11 mouse cellular contexts compared by ENCODE assay signal in the genomic region with DNA sequence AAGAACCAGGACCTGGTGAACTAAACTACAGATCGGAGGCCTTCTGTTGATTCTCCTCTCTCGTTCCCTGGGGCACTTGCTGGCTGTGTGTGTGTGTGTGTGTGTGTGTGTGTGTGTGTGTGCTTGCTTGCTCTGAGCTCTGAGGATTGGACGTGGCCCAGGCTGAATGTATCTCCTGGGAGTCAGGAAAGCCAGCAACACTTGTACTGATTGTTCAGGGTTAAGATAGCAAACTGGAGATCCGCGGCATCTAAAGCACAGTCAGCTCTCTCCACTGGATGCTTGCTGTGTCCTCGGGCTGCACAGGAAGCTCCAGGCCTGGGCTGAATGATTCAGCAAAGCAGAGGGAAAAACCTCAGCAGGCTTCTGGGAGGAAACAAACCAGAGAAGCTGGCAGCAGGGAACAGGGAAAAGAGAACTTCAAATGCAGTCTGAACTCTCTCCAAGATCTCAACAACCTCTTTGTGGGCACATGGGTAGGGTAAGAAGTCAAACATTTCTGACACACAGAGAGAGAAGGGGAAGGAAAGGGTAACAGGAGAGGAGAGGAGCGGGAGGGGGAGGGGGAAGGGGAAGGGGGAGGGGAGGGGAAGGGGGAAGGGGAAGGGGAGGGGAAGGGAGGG. TPM values are rescaled to one million over a fixed set of nuclear protein-coding genes. Genes with fewer than 3 reads are reported as not detected.
DNase-seq lines count a peak whose midpoint lies in the region; ATAC-seq and TF ChIP-seq lines count a peak whose summit lies in the region.
"Had no signal": no experiment of that assay in that cellular context is flagged by ENCODE, and none has a peak within 500 bp of the region (broad histone marks: within the 10 kb centered on the region; RNA-seq: fewer than 3 reads in every experiment).

No protein-coding gene starts in this region.

- intact Hi-C loops in heart, postnatal 36 days (cut with DNase I), result loop anchor here (5.0 kb wide), 1 partner anchor 77 kb away; no protein-coding TSS in a partner anchor

- 16% methylated on average over 6 of the region's 7 CpGs for WGBS in kidney, embryonic 16.5 days
- WGBS in embryonic facial prominence, embryonic 14.5 days, result 12% methylated on average over 6 of the region's 7 CpGs
- WGBS in neural tube, embryonic 14.5 days, result 19% methylated on average over 6 of the region's 7 CpGs
- 18% methylated on average over 6 of the region's 7 CpGs for WGBS in liver, postnatal 0 days (ENCODE audit: insufficient replicate concordance)
- WGBS in forebrain, embryonic 16.5 days, result 24% methylated on average over 6 of the region's 7 CpGs

- H3K4me1 ChIP-seq in kidney, embryonic 16.5 days (ENCODE audit: insufficient read depth, low read length), result no peaks in the 10 kb centered on the region
- H3K4me1 ChIP-seq in embryonic facial prominence, embryonic 14.5 days (ENCODE audit: control insufficient read depth, insufficient read depth, low read length), result 0 out of 2 replicates have a peak, but pooled peaks cover 4% of the 10 kb centered on the region
- no peaks in the 10 kb centered on the region for H3K4me1 ChIP-seq in neural tube, embryonic 14.5 days (ENCODE audit: control insufficient read depth, insufficient read depth, low read length)
- H3K4me1 ChIP-seq in liver, postnatal 0 days (ENCODE audit: insufficient read depth), result no peaks in the 10 kb centered on the region
- no peaks in the 10 kb centered on the region for H3K4me1 ChIP-seq in forebrain, embryonic 16.5 days (replicated peaks; ENCODE audit: control insufficient read depth, insufficient read depth, low read length)
- H3K4me1 ChIP-seq: liver, embryonic 15.5 days had no signal

- no peak for TF ChIP-seq EP300 in liver, postnatal 0 days (IDR thresholded peaks at IDR 0.05; ENCODE audit: low read depth)

- 0 out of 2 replicates have a peak, but pooled peaks have one; percentile 31 for ATAC-seq in kidney, embryonic 16.5 days (ENCODE audit: low FRiP score, low TSS enrichment)
- 0 out of 2 replicates have a peak, but pooled peaks have one; percentile 18 for ATAC-seq in embryonic facial prominence, embryonic 14.5 days (ENCODE audit: low read depth)
- peak; percentile 58; the same call in 1 of the 2 replicates for ATAC-seq in neural tube, embryonic 14.5 days (ENCODE audit: low read depth)
- no peak for ATAC-seq in liver, postnatal 0 days
- no peak for ATAC-seq in forebrain, embryonic 16.5 days

- H3K27ac ChIP-seq in kidney, embryonic 16.5 days (ENCODE audit: low read length), result no peak overlapping the region
- no peak overlapping the region for H3K27ac ChIP-seq in embryonic facial prominence, embryonic 14.5 days (replicated peaks; ENCODE audit: low read depth, low read length)
- H3K27ac ChIP-seq in neural tube, embryonic 14.5 days (ENCODE audit: low read depth, low read length), result no peak overlapping the region
- no peak overlapping the region for H3K27ac ChIP-seq in liver, postnatal 0 days (ENCODE audit: low read depth)
- no peak overlapping the region for H3K27ac ChIP-seq in forebrain, embryonic 16.5 days (ENCODE audit: low read length)
- H3K27ac ChIP-seq: liver, embryonic 15.5 days had no signal

- no peaks in the 10 kb centered on the region for H3K36me3 ChIP-seq in kidney, embryonic 16.5 days (ENCODE audit: insufficient read depth, low read length)
- no peaks in the 10 kb centered on the region for H3K36me3 ChIP-seq in embryonic facial prominence, embryonic 14.5 days (ENCODE audit: control insufficient read depth, insufficient read depth, low read length)
- H3K36me3 ChIP-seq in neural tube, embryonic 14.5 days (ENCODE audit: control insufficient read depth, insufficient read depth, low read length), result no peaks in the 10 kb centered on the region
- no peaks in the 10 kb centered on the region for H3K36me3 ChIP-seq in liver, postnatal 0 days (replicated peaks; ENCODE audit: insufficient read depth, low read length)
- no peaks in the 10 kb centered on the region for H3K36me3 ChIP-seq in forebrain, embryonic 16.5 days (ENCODE audit: control insufficient read depth, insufficient read depth)
- H3K36me3 ChIP-seq: liver, embryonic 15.5 days had no signal

- no peaks in the 10 kb centered on the region for H3K9me3 ChIP-seq in kidney, embryonic 16.5 days (ENCODE audit: low read length)
- H3K9me3 ChIP-seq in embryonic facial prominence, embryonic 14.5 days (ENCODE audit: control insufficient read depth, low read length), result no peaks in the 10 kb centered on the region
- no peaks in the 10 kb centered on the region for H3K9me3 ChIP-seq in neural tube, embryonic 14.5 days (ENCODE audit: control insufficient read depth, low read length)
- H3K9me3 ChIP-seq in liver, postnatal 0 days (ENCODE audit: low read length), result no peaks in the 10 kb centered on the region
- H3K9me3 ChIP-seq in forebrain, embryonic 16.5 days (ENCODE audit: control insufficient read depth, low read length), result no peaks in the 10 kb centered on the region
- H3K9me3 ChIP-seq: liver, embryonic 15.5 days had no signal

- H3K9ac ChIP-seq in kidney, embryonic 16.5 days (replicated peaks; ENCODE audit: low read length), result no peak overlapping the region
- no peak overlapping the region for H3K9ac ChIP-seq in embryonic facial prominence, embryonic 14.5 days (ENCODE audit: low read depth, low read length)
- no peak overlapping the region for H3K9ac ChIP-seq in neural tube, embryonic 14.5 days (replicated peaks; ENCODE audit: low read depth, low read length)
- H3K9ac ChIP-seq in liver, postnatal 0 days (replicated peaks), result no peak overlapping the region
- H3K9ac ChIP-seq in forebrain, embryonic 16.5 days (replicated peaks; ENCODE audit: low read depth, low read length), result no peak overlapping the region
- H3K9ac ChIP-seq: liver, embryonic 15.5 days had no signal

- no peak for DNase-seq in kidney, postnatal 25 days
- DNase-seq in adrenal gland, postnatal 25 days, result peak; percentile 6
- DNase-seq in embryonic facial prominence, embryonic 14.5 days (ENCODE audit: low spot score), result peak; percentile 73
- DNase-seq in heart, postnatal 36 days, result peak; percentile 52 to 62
- no peak for DNase-seq in liver, postnatal 0 days

- no peak overlapping the region for H3K4me3 ChIP-seq in kidney, embryonic 16.5 days (ENCODE audit: low read length)
- no peak overlapping the region for H3K4me3 ChIP-seq in embryonic facial prominence, embryonic 14.5 days (ENCODE audit: low read depth, low read length)
- no peak overlapping the region for H3K4me3 ChIP-seq in neural tube, embryonic 14.5 days (ENCODE audit: low read depth, low read length)
- H3K4me3 ChIP-seq in liver, postnatal 0 days (ENCODE audit: low read depth, low read length), result no peak overlapping the region
- H3K4me3 ChIP-seq in forebrain, embryonic 16.5 days (replicated peaks; ENCODE audit: low read length), result no peak overlapping the region
- H3K4me3 ChIP-seq: erythroblast, embryonic 14.5 days; liver, embryonic 15.5 days had no signal

- no peak for TF ChIP-seq CTCF in liver, postnatal 0 days (IDR thresholded peaks at IDR 0.05; ENCODE audit: low read depth)

- H3K27me3 ChIP-seq in kidney, embryonic 16.5 days (ENCODE audit: insufficient read depth, low read length), result no peaks in the 10 kb centered on the region
- no peaks in the 10 kb centered on the region for H3K27me3 ChIP-seq in embryonic facial prominence, embryonic 14.5 days (replicated peaks; ENCODE audit: control insufficient read depth, insufficient read depth, low read length)
- H3K27me3 ChIP-seq in neural tube, embryonic 14.5 days (ENCODE audit: control insufficient read depth, insufficient read depth, low read length), result no peaks in the 10 kb centered on the region
- H3K27me3 ChIP-seq in liver, postnatal 0 days (ENCODE audit: insufficient read depth, low read length), result no peaks in the 10 kb centered on the region
- no peaks in the 10 kb centered on the region for H3K27me3 ChIP-seq in forebrain, embryonic 16.5 days (replicated peaks; ENCODE audit: control insufficient read depth, insufficient read depth, low read length)
- H3K27me3 ChIP-seq: CH12.LX; liver, embryonic 15.5 days had no signal

- no peak overlapping the region for H3K4me2 ChIP-seq in kidney, embryonic 16.5 days (replicated peaks; ENCODE audit: low read depth, low read length)
- no peak overlapping the region for H3K4me2 ChIP-seq in embryonic facial prominence, embryonic 14.5 days (ENCODE audit: low read depth, low read length)
- H3K4me2 ChIP-seq in neural tube, embryonic 14.5 days (ENCODE audit: low read depth, low read length), result no peak overlapping the region
- H3K4me2 ChIP-seq in liver, postnatal 0 days (ENCODE audit: low read depth, low read length), result no peak overlapping the region
- no peak overlapping the region for H3K4me2 ChIP-seq in forebrain, embryonic 16.5 days (ENCODE audit: low read length)
- H3K4me2 ChIP-seq: liver, embryonic 15.5 days had no signal

RNA-seq across cellular contexts. Expression of a gene that starts 27.2 kb away (rescaled TPM):
- 0.10 TPM in 1 of 2 replicates, not detected in the other for polyA plus RNA-seq in kidney, embryonic 16.5 days (2015; fragmentation: Nextera tagmentation; extraction: Ambion mirVana)
- total RNA-seq in adrenal gland, postnatal 25 days (2021), result not detected in 2 replicates
- 0.20 and 0.54 TPM in 2 replicates for polyA plus RNA-seq in embryonic facial prominence, embryonic 14.5 days (2014; fragmentation: Nextera tagmentation; extraction: Ambion mirVana)
- total RNA-seq in heart, postnatal 36 days (2021), result not detected
- 3.9 and 4.0 TPM in 2 replicates for polyA plus RNA-seq in neural tube, embryonic 14.5 days (2014; fragmentation: Nextera tagmentation; extraction: Ambion mirVana)
- not detected in 2 replicates for polyA plus RNA-seq in liver, postnatal 0 days (2015; fragmentation: Nextera tagmentation; extraction: Ambion mirVana)
- 0.70 and 1.6 TPM in 2 replicates for polyA plus RNA-seq in forebrain, embryonic 16.5 days (2015; fragmentation: Nextera tagmentation; extraction: Ambion mirVana)
- total RNA-seq: CH12.LX had no signal
- polyA plus RNA-seq: erythroblast, embryonic 14.5 days; liver, embryonic 15.5 days had no signal

Comparison
In these comparisons a context has a peak if more than half of its experiments do, and no peak if none do; other contexts are left out.
1. ATAC-seq: peak in kidney, embryonic 16.5 days (single experiment), embryonic facial prominence, embryonic 14.5 days (single experiment) and neural tube, embryonic 14.5 days (single experiment); none in liver, postnatal 0 days (single experiment) and forebrain, embryonic 16.5 days (single experiment).
2. DNase-seq: peak in adrenal gland, postnatal 25 days (single experiment), embryonic facial prominence, embryonic 14.5 days (single experiment) and heart, postnatal 36 days (2 of 2); none in kidney, postnatal 25 days (0 of 2) and liver, postnatal 0 days (single experiment).